Mouse (Mus musculus) kidney, adult 9 months (tissue): ENCODE results near the gene Gm13889.

Source experiments
- DNase-seq: peaks from one replicate; pipeline ENCODE4 v3.0.0; 2022

Gm13889 gene

GRCm38 (mm10) chr2:93957785-93958175, 779 bp upstream of the Gm13889 start:
- no peak for DNase-seq

- peak; percentile 23 for DNase-seq
Measured at GRCm38 (mm10) chr2:93956331-93956801, 635 bp downstream of the Gm13889 start.

- DNase-seq: no peak
Measured at GRCm38 (mm10) chr2:93955886-93956285, 1.1 kb downstream of the Gm13889 start.

GRCm38 (mm10) chr2:93954781-93955578, 2.0 kb downstream of the Gm13889 start:
- no peak for DNase-seq

GRCm38 (mm10) chr2:93953726-93954125, 3.3 kb downstream of the Gm13889 start:
- no peak for DNase-seq

- no peak for DNase-seq
Measured at GRCm38 (mm10) chr2:93946976-93947375, 10.0 kb downstream of the Gm13889 start.

GRCm38 (mm10) chr2:93944855-93945254, 12.1 kb downstream of the Gm13889 start:
- DNase-seq: no peak

GRCm38 (mm10) chr2:93944099-93944498, 12.9 kb downstream of the Gm13889 start:
- no peak for DNase-seq

GRCm38 (mm10) chr2:93941670-93942069, 15.3 kb downstream of the Gm13889 start:
- DNase-seq: peak; percentile 14

- no peak for DNase-seq
Measured at GRCm38 (mm10) chr2:93938534-93938933, 18.5 kb downstream of the Gm13889 start.

GRCm38 (mm10) chr2:93928866-93929265, 28.1 kb downstream of the Gm13889 start:
- DNase-seq: no peak

GRCm38 (mm10) chr2:93927701-93928437, 29.1 kb downstream of the Gm13889 start:
- no peak for DNase-seq

GRCm38 (mm10) chr2:93926141-93926540, 30.9 kb downstream of the Gm13889 start:
- DNase-seq: no peak

- DNase-seq: no peak
Measured at GRCm38 (mm10) chr2:93919093-93919492, 37.9 kb downstream of the Gm13889 start.

- no peak for DNase-seq
Measured at GRCm38 (mm10) chr2:93913552-93913951, 43.4 kb downstream of the Gm13889 start.

GRCm38 (mm10) chr2:93911942-93912341, 45.1 kb downstream of the Gm13889 start:
- no peak for DNase-seq

- no peak for DNase-seq
Measured at GRCm38 (mm10) chr2:93909716-93910115, 47.3 kb downstream of the Gm13889 start.

- peak; percentile 49 for DNase-seq
Measured at GRCm38 (mm10) chr2:93907519-93908294, 49.3 kb downstream of the Gm13889 start.

GRCm38 (mm10) chr2:93906316-93906715, 50.7 kb downstream of the Gm13889 start:
- DNase-seq: peak; percentile 32
